Mouse (Mus musculus) embryo, embryonic 10.5 days (tissue): ENCODE data around the gene Eif4enif1.
"Not testable (repeated sequence)": the region's sequence is repeated elsewhere in the genome, so short reads cannot be mapped to it uniquely, and the experiment has no call there.

Experiments used
- DNase-seq: peaks from one replicate; pipeline ENCODE4 v3.0.0-alpha.2; 2015; ENCODE audit warnings: low spot score

The Eif4enif1 gene

GRCm38 (mm10) chr11:3181971-3182370 lies 20.2 kb upstream of the Eif4enif1 start:
- not testable (repeated sequence) for DNase-seq

GRCm38 (mm10) chr11:3182707-3183106 lies 19.5 kb upstream of the Eif4enif1 start:
- not testable (repeated sequence) for DNase-seq

GRCm38 (mm10) chr11:3193363-3193762 lies 8.8 kb upstream of the Eif4enif1 start, which contains the start of gene Sfi1:
Gene Sfi1, minus strand, starts transcription at chr11:3193463.
- no peak for DNase-seq

GRCm38 (mm10) chr11:3200636-3201035 lies 1.6 kb upstream of the Eif4enif1 start:
- not testable (repeated sequence) for DNase-seq

GRCm38 (mm10) chr11:3201326-3202230 lies 614 bp upstream of the Eif4enif1 start:
- peak; percentile 72 for DNase-seq

GRCm38 (mm10) chr11:3202781-3203441 lies 719 bp downstream of the Eif4enif1 start:
- peak; percentile 64 for DNase-seq

- no peak for DNase-seq
These were observed 1.6 kb downstream of the Eif4enif1 start for GRCm38 (mm10) chr11:3203771-3204170.

- DNase-seq: no peak
These were observed 3.0 kb downstream of the Eif4enif1 start for GRCm38 (mm10) chr11:3205207-3205606.

GRCm38 (mm10) chr11:3206783-3207182 lies 4.6 kb downstream of the Eif4enif1 start:
- no peak for DNase-seq

GRCm38 (mm10) chr11:3212526-3212925 lies 10.3 kb downstream of the Eif4enif1 start:
- no peak for DNase-seq

- DNase-seq: no peak
These were observed 20.9 kb downstream of the Eif4enif1 start for GRCm38 (mm10) chr11:3223105-3223504.

GRCm38 (mm10) chr11:3227113-3227512 lies 24.9 kb downstream of the Eif4enif1 start:
- DNase-seq: no peak

- DNase-seq: no peak
These were observed 30.1 kb downstream of the Eif4enif1 start for GRCm38 (mm10) chr11:3232248-3232647.

- DNase-seq: no peak
These were observed 31.5 kb downstream of the Eif4enif1 start for GRCm38 (mm10) chr11:3233704-3234103.

GRCm38 (mm10) chr11:3235277-3235676 lies 33.1 kb downstream of the Eif4enif1 start:
- DNase-seq: no peak

GRCm38 (mm10) chr11:3242395-3242794 lies 40.2 kb downstream of the Eif4enif1 start:
- no peak for DNase-seq

GRCm38 (mm10) chr11:3243771-3244170 lies 41.6 kb downstream of the Eif4enif1 start:
- no peak for DNase-seq

- DNase-seq: no peak
These were observed 45.2 kb downstream of the Eif4enif1 start for GRCm38 (mm10) chr11:3247387-3247786.

- no peak for DNase-seq
These were observed 57.3 kb downstream of the Eif4enif1 start for GRCm38 (mm10) chr11:3259537-3259936.

GRCm38 (mm10) chr11:3265291-3266078 lies 63.3 kb downstream of the Eif4enif1 start:
- DNase-seq: peak; percentile 80

- peak; percentile 98 for DNase-seq
These were observed 64.0 kb downstream of the Eif4enif1 start, which contains the start of gene Drg1 for GRCm38 (mm10) chr11:3266079-3266685. Gene Drg1, minus strand, starts transcription at chr11:3266415.

GRCm38 (mm10) chr11:3267133-3267532 lies 64.9 kb downstream of the Eif4enif1 start:
- peak; percentile 24 for DNase-seq
